Mouse (Mus musculus) brain, embryonic 14.5 days (tissue): ENCODE data around the gene Dynll2. TPM values are rescaled to one million over a fixed set of nuclear protein-coding genes. Genes with fewer than 3 reads are reported as not detected.

Experiments used
- DNase-seq: peaks from one replicate; pipeline ENCODE4 v3.0.0-alpha.2; 2011; ENCODE audit warnings: low read depth
- CTCF ChIP-seq: fragments of 200-500 bp; IDR thresholded peaks from 2 replicates; pipeline ENCODE4 v1.5.1; 2012; ENCODE audit warnings: inconsistent platforms, mild to moderate bottlenecking, moderate library complexity, borderline replicate concordance; ENCODE audit not compliant: insufficient read depth, insufficient read length; ENCODE audit errors: extremely low read depth
- POLR2A ChIP-seq: fragments of 200-500 bp; IDR thresholded peaks from 2 replicates; pipeline ENCODE4 v1.6.1; 2012; ENCODE audit warnings: mild to moderate bottlenecking, inconsistent platforms, borderline replicate concordance; ENCODE audit not compliant: poor library complexity, insufficient read depth, insufficient read length, severe bottlenecking; ENCODE audit errors: extremely low read depth
- polyA plus RNA-seq: library from polyadenylated mRNA; depleted of rRNA; stranded (reverse); fragments of >200 nt; gene quantifications from 2 replicates; pipeline ENCODE4 v1.2.3, GENCODE M21; 2012; rRNA removed

Dynll2 gene
- 227 and 321 TPM in 2 replicates for polyA plus RNA-seq

DNA sequence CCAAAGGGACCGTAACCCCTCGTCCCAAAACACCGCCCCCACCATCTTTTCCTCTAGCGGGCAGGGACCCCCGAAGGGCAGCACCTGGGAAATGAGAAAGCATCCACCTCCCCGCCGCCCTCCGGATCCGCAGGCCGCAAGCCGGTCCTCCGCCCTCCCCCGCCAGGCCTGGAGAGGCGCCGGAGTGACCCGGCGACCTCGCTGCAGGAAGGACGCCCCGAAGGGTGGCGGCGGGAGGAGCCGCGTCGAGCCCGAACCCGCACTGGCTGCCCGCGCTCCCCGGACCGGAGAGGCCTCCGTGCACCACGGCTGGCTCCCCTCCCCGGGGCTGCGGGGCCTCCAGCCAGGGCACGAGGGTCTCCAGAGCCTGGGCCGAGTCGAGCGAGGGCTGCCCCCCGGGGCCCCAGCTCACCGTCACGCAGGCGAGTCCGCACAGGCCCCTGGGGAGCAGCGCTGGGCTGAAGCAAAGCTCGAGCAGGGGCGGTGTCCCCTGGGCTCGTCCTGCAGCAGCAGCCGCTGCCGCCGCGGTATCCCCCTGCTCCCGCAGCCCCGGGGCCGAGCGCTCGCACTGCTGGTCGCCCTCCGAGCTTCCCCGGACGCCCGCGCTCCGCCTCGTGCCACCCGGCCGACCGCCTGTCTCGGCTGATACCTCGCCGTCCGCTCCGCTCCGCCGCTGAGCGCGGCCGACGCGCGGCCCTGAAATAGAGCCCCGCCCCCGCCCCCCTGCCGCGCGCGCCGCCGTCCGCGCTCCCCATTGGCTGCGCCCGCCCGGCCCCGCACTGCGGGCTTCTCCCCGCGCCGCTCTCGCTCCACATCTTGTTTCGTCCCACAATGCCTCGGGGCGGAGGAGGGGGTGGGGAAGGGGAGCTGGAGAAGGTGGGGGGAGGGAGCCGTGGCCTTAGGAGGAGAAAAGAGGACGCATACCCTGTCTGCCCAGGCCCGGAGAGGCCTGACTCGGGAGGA, at the start of gene Dynll2:
Gene Dynll2 (minus strand): TSS at position 703 of the 963 bp plus-strand sequence.
- TF ChIP-seq POLR2A: peak; percentile 99
- no peak for TF ChIP-seq CTCF
- DNase-seq: peak; percentile 98

DNA sequence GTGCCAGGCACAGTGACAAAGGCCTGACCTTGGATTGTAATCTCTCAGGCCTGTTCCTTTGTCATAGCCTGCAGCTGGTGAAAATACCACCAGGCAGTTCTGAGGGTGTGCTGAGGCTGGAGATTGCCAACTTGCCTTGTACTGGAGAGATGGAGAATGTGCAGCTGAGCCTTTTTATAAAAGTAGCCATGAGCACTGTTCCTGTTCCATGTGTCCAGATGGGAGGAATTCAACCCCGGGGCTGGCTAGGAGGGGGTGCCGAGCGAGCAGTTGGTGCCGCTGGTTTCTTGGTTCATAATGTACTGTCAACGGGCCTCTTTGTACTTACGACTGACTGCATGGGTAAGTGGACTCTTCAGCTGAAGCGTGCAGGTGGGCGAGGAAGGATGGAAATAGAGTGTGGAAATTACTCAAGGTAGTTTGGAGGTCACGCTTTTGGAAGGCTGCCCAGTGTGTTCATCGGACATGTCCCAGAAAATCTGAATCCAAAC, 49.5 kb upstream of the Dynll2 start:
- TF ChIP-seq CTCF (no peak), POLR2A (no peak)
- peak; percentile 24 for DNase-seq

GRCm38 (mm10) chr11:88035970-88036369, 48.6 kb upstream of the Dynll2 start:
- DNase-seq: no peak
- no peak for TF ChIP-seq CTCF
- no peak for TF ChIP-seq POLR2A

- peak; percentile 75 for DNase-seq
- TF ChIP-seq CTCF: no peak
- no peak for TF ChIP-seq POLR2A
Observed at GRCm38 (mm10) chr11:88031753-88032152, 44.4 kb upstream of the Dynll2 start.

DNA sequence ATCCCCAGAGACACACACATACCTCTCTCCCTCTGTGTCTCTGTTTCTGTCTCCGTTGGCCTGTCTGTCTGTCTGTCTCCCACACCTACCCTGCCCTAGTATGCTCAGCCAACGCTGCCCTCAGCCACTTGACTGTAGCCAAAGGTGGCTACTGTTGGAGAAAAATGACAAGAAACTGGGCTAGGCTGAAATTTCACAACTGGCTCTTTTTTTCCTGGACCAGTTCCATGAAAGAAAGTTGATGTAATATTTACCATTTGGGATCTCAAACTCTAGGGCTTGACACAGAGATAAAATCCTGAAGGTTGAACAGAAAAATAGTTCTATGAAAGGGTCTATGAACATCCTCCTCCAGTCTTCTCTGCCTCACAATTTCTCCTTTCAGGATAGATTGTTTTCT, 43.5 kb upstream of the Dynll2 start:
- no peak for DNase-seq
- TF ChIP-seq CTCF (no peak), POLR2A (no peak)

DNA sequence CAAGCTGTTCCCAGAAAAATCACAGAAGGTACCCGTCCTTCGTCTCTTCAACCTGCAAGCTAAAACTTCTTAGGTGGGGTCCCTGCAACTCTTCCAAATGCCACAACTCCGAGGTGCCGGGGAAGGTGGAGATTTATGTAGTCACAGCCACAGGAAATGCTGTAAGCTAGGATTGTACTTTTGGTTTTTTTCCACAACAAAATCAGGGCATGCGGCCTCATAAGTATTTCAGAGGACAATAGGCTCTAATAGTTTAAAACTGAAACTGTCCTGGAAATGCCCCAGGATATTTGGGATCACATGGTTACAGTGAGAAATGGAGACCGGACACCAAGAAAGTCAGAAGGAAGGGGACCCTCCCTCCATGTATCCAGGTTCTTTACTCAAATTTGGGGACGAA, 42.9 kb upstream of the Dynll2 start:
- no peak for TF ChIP-seq POLR2A
- no peak for DNase-seq

DNA sequence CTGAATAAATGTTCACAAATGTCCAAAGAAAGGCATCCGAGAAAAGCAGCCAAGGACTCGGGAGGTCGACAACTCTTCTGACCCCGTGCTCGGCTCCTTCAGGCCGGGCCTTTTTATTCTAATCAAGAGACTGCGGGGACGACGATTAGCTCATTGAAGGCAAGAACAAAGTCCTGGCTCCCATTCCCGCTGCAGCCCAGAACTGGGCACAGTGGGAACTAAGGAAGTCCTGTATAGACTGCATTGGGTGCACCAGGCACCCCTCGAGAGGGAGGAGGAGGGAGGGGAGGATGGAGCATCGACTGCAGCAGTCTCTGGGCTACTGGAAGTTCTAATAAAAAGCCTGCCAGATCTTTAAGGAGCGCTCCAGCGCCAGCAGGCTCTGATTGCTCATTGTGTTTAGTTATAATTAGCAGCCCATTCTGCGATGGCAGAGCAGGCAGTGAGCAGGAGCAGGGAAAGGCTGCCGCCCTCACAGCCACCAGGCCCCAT, 40.9 kb upstream of the Dynll2 start:
- peak; percentile 91 for DNase-seq
- TF ChIP-seq CTCF: no peak
- no peak for TF ChIP-seq POLR2A

DNA sequence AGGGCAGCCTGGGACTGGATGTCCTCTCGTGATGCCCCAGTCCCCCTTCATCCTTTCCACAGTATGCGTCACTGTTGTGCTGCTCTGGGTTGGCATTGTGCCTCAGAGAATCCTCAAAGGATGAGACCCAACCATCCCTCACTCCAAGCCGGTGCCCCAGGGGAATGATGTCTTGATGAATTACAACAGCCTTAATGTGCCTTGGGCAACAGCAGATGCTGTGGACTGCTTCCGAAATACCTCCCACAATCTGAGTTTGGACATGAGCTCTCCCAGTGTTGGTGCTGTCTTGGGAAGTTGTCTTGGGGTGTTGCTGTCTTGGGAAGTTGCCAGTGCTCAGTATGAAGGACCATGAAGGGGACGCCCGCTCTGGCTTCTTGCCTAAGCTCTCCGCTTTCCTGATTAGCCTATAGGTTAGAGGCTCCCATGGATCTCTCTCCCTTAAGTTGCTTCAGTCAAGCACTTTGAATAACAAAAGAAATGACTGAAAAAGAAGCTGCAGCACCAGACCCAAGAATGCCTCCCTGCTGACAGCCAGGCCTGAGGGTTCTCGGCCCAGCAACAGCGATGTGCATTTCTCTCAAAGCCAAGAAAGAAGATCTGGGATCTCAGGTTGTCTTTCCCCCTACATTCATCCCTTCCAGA, 40.2 kb upstream of the Dynll2 start:
- DNase-seq: peak; percentile 68
- TF ChIP-seq POLR2A (no peak), CTCF (no peak)

DNA sequence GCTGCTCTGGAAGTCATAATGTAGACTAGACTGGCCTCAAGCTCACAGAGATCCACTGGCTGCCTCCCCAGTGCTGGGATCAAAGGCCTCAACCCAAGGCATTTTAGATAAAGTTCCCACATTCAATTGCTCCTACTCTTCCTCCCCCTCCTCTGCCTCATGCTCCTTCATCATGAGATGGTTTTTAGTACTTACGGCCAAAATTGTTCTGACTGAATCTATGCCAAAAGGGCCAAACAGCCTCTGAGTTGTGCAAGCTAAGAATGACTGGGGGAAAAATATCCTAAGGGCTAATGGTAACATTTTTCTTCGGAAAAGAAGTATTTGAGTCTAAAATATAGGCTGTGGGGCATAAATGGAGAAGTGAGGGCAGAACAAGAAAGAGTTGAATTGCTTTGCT, 36.6 kb upstream of the Dynll2 start:
- TF ChIP-seq CTCF: no peak
- TF ChIP-seq POLR2A: no peak
- DNase-seq: no peak

DNA sequence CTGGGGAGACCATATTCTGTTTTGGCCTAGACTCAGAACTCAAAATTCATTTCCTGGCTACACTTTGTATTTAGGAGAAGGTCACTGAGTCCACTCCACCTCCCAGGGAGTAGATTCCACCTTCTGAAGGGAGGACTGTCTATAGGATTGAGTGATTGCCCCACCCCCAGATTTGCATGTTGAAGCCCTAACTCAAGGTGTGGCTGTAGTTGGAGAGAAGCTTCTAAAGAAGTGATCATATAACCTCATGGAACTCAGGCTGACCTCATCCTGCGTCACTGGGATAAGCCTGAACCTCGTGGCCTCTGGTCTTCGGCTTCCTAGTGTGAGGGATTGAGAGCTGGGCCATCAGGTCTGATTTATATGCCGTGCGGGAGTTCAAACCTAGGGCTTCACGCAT, 28.5 kb upstream of the Dynll2 start:
- TF ChIP-seq POLR2A: no peak
- TF ChIP-seq CTCF: no peak
- no peak for DNase-seq

DNA sequence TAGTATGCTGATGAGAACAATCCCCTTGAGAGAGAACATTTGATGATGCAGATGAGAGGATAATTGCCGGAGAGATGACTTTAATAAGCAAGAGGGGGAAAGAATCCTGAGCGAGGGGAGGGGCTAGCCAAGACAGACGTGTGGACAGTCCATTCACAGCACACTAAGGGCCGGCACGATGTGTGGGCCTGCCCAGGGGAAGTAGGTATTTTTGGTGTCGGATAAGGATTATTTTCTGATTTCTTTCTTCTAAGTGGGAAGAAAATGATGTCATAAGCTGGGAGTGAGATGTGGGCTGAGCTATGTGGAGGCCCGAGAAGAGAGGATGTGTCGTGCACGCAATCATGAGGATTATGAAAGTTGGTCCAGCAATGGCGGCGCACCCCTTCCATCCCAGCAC, 27.8 kb upstream of the Dynll2 start:
- peak; percentile 49 for DNase-seq
- TF ChIP-seq POLR2A: no peak
- no peak for TF ChIP-seq CTCF

DNA sequence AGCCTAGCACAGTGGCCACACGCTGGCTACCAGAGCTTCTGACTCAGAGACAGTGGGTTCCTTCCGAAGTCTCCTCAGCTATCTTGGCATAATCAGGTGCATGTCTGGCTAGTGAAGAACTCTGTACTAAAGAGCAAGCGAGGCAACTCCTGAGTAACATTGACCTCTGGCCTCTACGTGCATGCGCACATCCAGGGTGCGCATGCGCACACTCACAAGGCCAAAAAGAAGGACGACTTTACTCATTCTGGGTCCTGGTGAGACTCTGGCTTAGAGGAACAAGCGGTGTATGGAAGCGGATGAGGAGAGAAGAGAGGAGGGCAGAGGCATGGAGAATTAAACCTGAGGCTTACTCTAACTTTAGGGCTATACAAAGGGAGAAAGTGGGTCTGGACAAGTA, 26.3 kb upstream of the Dynll2 start:
- TF ChIP-seq CTCF: no peak
- TF ChIP-seq POLR2A: no peak
- DNase-seq: no peak

GRCm38 (mm10) chr11:88012621-88013244, 25.4 kb upstream of the Dynll2 start:
- DNase-seq: no peak
- TF ChIP-seq POLR2A (no peak), CTCF (no peak)

DNA sequence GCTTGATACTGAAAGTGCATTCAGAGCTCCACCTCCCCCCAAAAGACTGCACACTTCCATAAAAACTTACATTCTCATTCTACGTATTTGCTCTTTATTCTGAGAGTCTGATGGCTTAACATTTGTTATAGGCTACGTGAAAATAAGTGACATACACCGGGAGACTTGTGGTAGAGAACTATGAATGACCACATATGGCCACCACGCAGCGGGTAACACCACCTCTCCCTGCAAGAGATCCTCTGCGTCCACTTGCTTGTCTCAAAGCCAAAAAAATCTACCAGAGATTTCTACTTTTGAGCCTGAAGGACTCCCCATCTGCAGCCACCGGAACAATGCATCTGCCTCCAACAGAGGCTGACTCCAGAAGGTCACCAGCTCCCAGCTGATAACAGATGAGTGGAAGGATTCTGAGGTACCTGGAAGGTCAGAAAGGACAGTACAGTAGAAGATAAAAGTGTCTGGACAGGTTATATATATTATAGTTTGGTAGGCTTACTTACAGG, 24.6 kb upstream of the Dynll2 start:
- no peak for TF ChIP-seq POLR2A
- TF ChIP-seq CTCF: no peak
- no peak for DNase-seq
